Mouse (Mus musculus) T-cell, adult 66 days (primary cell): Measurements from ENCODE around the gene Gm6370. TPM values are rescaled to one million over a fixed set of nuclear protein-coding genes. Genes with fewer than 3 reads are reported as not detected.

Source experiments
- total RNA-seq, 2 experiments: library from RNA; stranded (reverse); gene quantifications; 3 replicates in 1 of 2; 4 replicates in 1 of 2; pipeline ENCODE4 v1.2.4; 2023

The Gm6370 gene
- total RNA-seq: not detected

DNA sequence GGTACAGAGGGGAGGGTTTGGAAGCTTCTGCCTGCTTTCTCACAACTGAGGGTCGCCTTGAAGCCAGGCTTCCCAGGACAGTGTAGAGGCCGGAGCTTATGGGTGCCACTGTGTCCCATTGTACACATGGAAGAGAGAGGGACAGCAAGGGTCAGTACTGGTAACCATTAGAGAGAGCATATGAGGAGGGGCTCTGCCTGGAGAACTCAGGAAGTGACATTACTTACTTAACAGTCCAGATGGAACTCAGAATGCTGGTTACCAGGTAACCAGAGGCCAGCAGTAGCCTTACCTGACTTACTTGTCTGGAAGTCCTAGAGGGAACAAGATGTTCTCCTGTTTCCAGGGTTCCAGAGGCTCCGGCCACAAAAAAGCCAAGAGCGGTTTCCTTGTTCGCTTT lies at the start of gene Gm6370:
Gene Gm6370 (plus strand): TSS at position 301 of the 400 bp plus-strand sequence.

DNA sequence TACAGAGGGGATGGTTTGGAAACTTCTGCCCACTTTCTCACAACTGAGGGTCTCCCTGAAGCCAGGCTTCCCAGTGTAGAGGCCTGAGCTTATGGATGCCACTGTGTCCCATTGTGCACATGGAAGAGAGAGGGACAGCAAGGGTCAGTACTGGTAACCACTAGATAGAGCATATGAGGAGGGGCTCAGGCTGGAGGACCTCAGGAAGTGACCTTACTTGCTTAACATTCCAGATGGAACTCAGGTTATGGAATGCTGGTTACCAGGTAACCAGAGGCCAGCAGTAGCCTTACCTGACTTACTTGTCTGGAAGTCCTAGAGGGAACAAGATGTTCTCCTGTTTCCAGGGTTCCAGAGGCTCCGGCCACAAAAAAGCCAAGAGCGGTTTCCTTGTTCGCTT lies 9.5 kb upstream of the Gm6370 start, which contains the start of gene Gm6408:
Gene Gm6408 (plus strand): TSS at position 301 of the 400 bp plus-strand sequence.

GRCm38 (mm10) chr5:146502099-146502498 lies 10.9 kb downstream of the Gm6370 start, which contains the start of gene 4930449I24Rik:
4930449I24Rik (plus strand) TSS chr5:146502399.

GRCm38 (mm10) chr5:146513823-146514222 lies 22.7 kb downstream of the Gm6370 start, which contains the start of gene Gm3402:
Gm3402 (plus strand) TSS chr5:146514123.

DNA sequence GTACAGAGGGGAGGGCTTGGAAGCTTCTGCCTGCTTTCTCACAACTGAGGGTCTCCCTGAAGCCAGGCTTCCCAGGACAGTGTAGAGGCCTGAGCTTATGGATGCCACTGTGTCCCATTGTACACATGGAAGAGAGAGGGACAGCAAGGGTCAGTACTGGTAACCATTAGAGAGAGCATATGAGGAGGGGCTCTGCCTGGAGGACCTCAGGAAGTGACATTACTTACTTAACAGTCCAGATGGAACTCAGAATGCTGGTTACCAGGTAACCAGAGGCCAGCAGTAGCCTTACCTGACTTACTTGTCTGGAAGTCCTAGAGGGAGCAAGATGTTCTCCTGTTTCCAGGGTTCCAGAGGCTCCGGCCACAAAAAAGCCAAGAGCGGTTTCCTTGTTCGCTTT lies 34.3 kb downstream of the Gm6370 start, which contains the start of gene Gm3404:
Gene Gm3404 (plus strand): TSS at position 301 of the 400 bp plus-strand sequence.

DNA sequence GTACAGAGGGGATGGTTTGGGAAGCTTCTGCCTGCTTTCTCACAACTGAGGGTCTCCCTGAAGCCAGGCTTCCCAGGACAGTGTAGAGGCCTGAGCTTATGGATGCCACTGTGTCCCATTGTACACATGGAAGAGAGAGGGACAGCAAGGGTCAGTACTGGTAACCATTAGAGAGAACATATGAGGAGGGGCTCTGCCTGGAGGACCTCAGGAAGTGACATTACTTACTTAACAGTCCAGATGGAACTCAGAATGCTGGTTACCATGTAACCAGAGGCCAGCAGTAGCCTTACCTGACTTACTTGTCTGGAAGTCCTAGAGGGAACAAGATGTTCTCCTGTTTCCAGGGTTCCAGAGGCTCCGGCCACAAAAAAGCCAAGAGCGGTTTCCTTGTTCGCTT lies 46.2 kb downstream of the Gm6370 start, which contains the start of gene Gm3409:
Gene Gm3409 (plus strand): TSS at position 301 of the 400 bp plus-strand sequence.

Other genes with a start within 250 kb of the Gm6370 start
- not detected for gene Wasf3, start 106.4 kb upstream of the Gm6370 start, total RNA-seq
- gene Gm6408, start 9.4 kb upstream of the Gm6370 start, total RNA-seq: not detected
- not detected for gene 4930449I24Rik, start 11.0 kb downstream of the Gm6370 start, total RNA-seq
- gene Gm3402, start 22.8 kb downstream of the Gm6370 start, total RNA-seq: not detected
- not detected for gene Gm3404, start 34.4 kb downstream of the Gm6370 start, total RNA-seq
- not detected for gene Gm3409, start 46.3 kb downstream of the Gm6370 start, total RNA-seq
- gene Gm3415, start 64.8 kb downstream of the Gm6370 start, total RNA-seq: not detected
- not detected for gene Gpr12, start 93.9 kb downstream of the Gm6370 start, total RNA-seq